Mouse (Mus musculus) ES-Bruce4 (cell line): ENCODE measurements around the gene Dgkd.

Experiments
- CTCF ChIP-seq: IDR thresholded peaks from one replicate; pipeline ENCODE4 v1.8.1; 2011; ENCODE audit warnings: low read depth, low read length
- POLR2A ChIP-seq: IDR thresholded peaks from one replicate; pipeline ENCODE4 v1.8.1; 2011; ENCODE audit warnings: low read length; ENCODE audit not compliant: insufficient read depth

- TF ChIP-seq CTCF (no peak), POLR2A (no peak)
Measured at GRCm38 (mm10) chr1:87840411-87841208, 12.5 kb upstream of the Dgkd start.
